Mouse (Mus musculus) midbrain, embryonic 13.5 days (tissue): ENCODE results near the gene Pidd1. TPM values are rescaled to one million over a fixed set of nuclear protein-coding genes. Genes with fewer than 3 reads are reported as not detected.
A peak's percentile ranks its signal among the peaks of the same experiment; 100 is the strongest.

Experiments used
- ATAC-seq: fragments of 200-750 bp; cut with Nextera tagmentation; 2 replicates; pipeline ENCODE4 v1.8.0; 2017; ENCODE audit warnings: mild to moderate bottlenecking, moderate TSS enrichment, moderate library complexity
- H3K27ac ChIP-seq: fragments of 300-500 bp; sonication (generic); 2 replicates; pipeline ENCODE4 v1.5.1; 2015; ENCODE audit warnings: inconsistent platforms, mild to moderate bottlenecking, moderate library complexity
- H3K27me3 ChIP-seq: fragments of 300-500 bp; sonication (generic); 2 replicates; pipeline ENCODE4 v1.6.1; 2015; ENCODE audit warnings: mild to moderate bottlenecking, inconsistent platforms
- H3K36me3 ChIP-seq: fragments of 300-500 bp; sonication (generic); 2 replicates; pipeline ENCODE4 v1.6.1; 2015; ENCODE audit warnings: mild to moderate bottlenecking, inconsistent platforms
- H3K4me1 ChIP-seq: fragments of 300-500 bp; sonication (generic); replicated peaks from 2 replicates; pipeline ENCODE4 v1.6.1; 2015; ENCODE audit warnings: inconsistent platforms
- H3K4me2 ChIP-seq: fragments of 300-500 bp; sonication (generic); replicated peaks from 2 replicates; pipeline ENCODE4 v1.6.1; 2015; ENCODE audit warnings: moderate library complexity, mild to moderate bottlenecking, inconsistent platforms
- H3K4me3 ChIP-seq: fragments of 300-500 bp; sonication (generic); replicated peaks from 2 replicates; pipeline ENCODE4 v1.5.1; 2015; ENCODE audit warnings: mild to moderate bottlenecking, inconsistent platforms
- H3K9ac ChIP-seq: fragments of 300-500 bp; sonication (generic); replicated peaks from 2 replicates; pipeline ENCODE4 v1.6.1; 2015; ENCODE audit warnings: mild to moderate bottlenecking, inconsistent platforms
- H3K9me3 ChIP-seq: fragments of 300-500 bp; sonication (generic); 2 replicates; pipeline ENCODE4 v1.6.1; 2016; ENCODE audit warnings: mild to moderate bottlenecking, inconsistent platforms
- WGBS: fragments of 180-500 bp; shearing (Covaris S2); methylation state at CpG from one replicate; pipeline ENCODE4 v1.1.7; 2015; 5-methylcytosine and 5-hydroxymethylcytosine counted together
- polyA plus RNA-seq: library from polyadenylated mRNA; unstranded; fragments of >200 nt; fragmentation: Nextera tagmentation; extraction: Ambion mirVana; gene quantifications from 2 replicates; pipeline ENCODE4 v1.2.1, GENCODE M21; 2015

Gene Pidd1
- 6.3 and 7.1 TPM in 2 replicates for polyA plus RNA-seq

- peak within 1 kb of the TSS; percentile 37 for H3K4me3 ChIP-seq
- no peaks in the 10 kb centered on the region for H3K27me3 ChIP-seq
- H3K36me3 ChIP-seq: peaks cover 10% of the 10 kb centered on the region
- under 1% methylated on average over 25 of the region's 25 CpGs for WGBS
- no peak within 1 kb of the TSS for H3K27ac ChIP-seq
- peak within 1 kb of the TSS; percentile 57 for H3K9ac ChIP-seq
- no peak for ATAC-seq
- H3K4me2 ChIP-seq: peak within 1 kb of the TSS; percentile 58
- peaks cover 38% of the 10 kb centered on the region for H3K4me1 ChIP-seq
- H3K9me3 ChIP-seq: no peaks in the 10 kb centered on the region
Measured at GRCm38 (mm10) chr7:141443828-141444237, at the start of gene Pidd1. Gene Pidd1 (minus strand): TSS chr7:141444025.

- peaks cover 49% of the 10 kb centered on the region for H3K36me3 ChIP-seq
- no peaks in the 10 kb centered on the region for H3K27me3 ChIP-seq
- no peak overlapping the region for H3K4me3 ChIP-seq
- no peak for ATAC-seq
- no peaks in the 10 kb centered on the region for H3K9me3 ChIP-seq
- no peak overlapping the region for H3K27ac ChIP-seq
- H3K4me2 ChIP-seq: no peak overlapping the region
- 87% methylated on average over 5 of the region's 5 CpGs for WGBS
- H3K9ac ChIP-seq: no peak overlapping the region
- H3K4me1 ChIP-seq: no peaks in the 10 kb centered on the region
Measured at GRCm38 (mm10) chr7:141492738-141493137, 48.9 kb upstream of the Pidd1 start.

GRCm38 (mm10) chr7:141491151-141491550 is 47.3 kb upstream of the Pidd1 start:
- Histone ChIP-seq H3K36me3 (peaks cover 42% of the 10 kb centered on the region), H3K27me3 (no peaks in the 10 kb centered on the region), H3K9me3 (no peaks in the 10 kb centered on the region), H3K4me2 (no peak overlapping the region), H3K27ac (no peak overlapping the region), H3K9ac (no peak overlapping the region), H3K4me1 (no peaks in the 10 kb centered on the region), H3K4me3 (no peak overlapping the region)
- 79% methylated on average over 2 of the region's 2 CpGs for WGBS
- ATAC-seq: no peak

- no peak overlapping the region for H3K4me2 ChIP-seq
- H3K9ac ChIP-seq: no peak overlapping the region
- peaks cover 11% of the 10 kb centered on the region for H3K36me3 ChIP-seq
- 79% methylated on average over 7 of the region's 7 CpGs for WGBS
- H3K4me3 ChIP-seq: no peak overlapping the region
- H3K4me1 ChIP-seq: peaks cover 14% of the 10 kb centered on the region
- peaks cover 13% of the 10 kb centered on the region for H3K27me3 ChIP-seq
- H3K9me3 ChIP-seq: no peaks in the 10 kb centered on the region
- H3K27ac ChIP-seq: no peak overlapping the region
- ATAC-seq: no peak
Measured at GRCm38 (mm10) chr7:141487141-141487540, 43.3 kb upstream of the Pidd1 start.

GRCm38 (mm10) chr7:141486239-141486638 is 42.4 kb upstream of the Pidd1 start:
- WGBS: 89% methylated on average over 1 of the region's 1 CpGs

GRCm38 (mm10) chr7:141485606-141486005 is 41.8 kb upstream of the Pidd1 start:
- Histone ChIP-seq H3K4me3 (no peak overlapping the region), H3K27ac (no peak overlapping the region), H3K4me1 (peaks cover 27% of the 10 kb centered on the region), H3K36me3 (peaks cover under 1% of the 10 kb centered on the region; the same call in 1 of the 2 replicates), H3K9me3 (no peaks in the 10 kb centered on the region), H3K4me2 (no peak overlapping the region), H3K9ac (no peak overlapping the region), H3K27me3 (peaks cover 13% of the 10 kb centered on the region)
- 91% methylated on average over 2 of the region's 2 CpGs for WGBS
- ATAC-seq: no peak

More at GRCm38 (mm10) chr7:141486239-141486638, 42.4 kb upstream of the Pidd1 start:
- Histone ChIP-seq H3K4me1 (peaks cover 23% of the 10 kb centered on the region), H3K27me3 (peaks cover 13% of the 10 kb centered on the region), H3K36me3 (peaks cover 3% of the 10 kb centered on the region), H3K9me3 (no peaks in the 10 kb centered on the region), H3K4me3 (no peak overlapping the region), H3K27ac (no peak overlapping the region), H3K4me2 (no peak overlapping the region), H3K9ac (no peak overlapping the region)
- no peak for ATAC-seq

- 82% methylated on average over 2 of the region's 2 CpGs for WGBS
- H3K9ac ChIP-seq: no peak overlapping the region
- no peak for ATAC-seq
- H3K27me3 ChIP-seq: peaks cover 14% of the 10 kb centered on the region
- H3K4me1 ChIP-seq: peaks cover 27% of the 10 kb centered on the region
- H3K36me3 ChIP-seq: no peaks in the 10 kb centered on the region
- no peaks in the 10 kb centered on the region for H3K9me3 ChIP-seq
- no peak overlapping the region for H3K27ac ChIP-seq
- H3K4me3 ChIP-seq: no peak overlapping the region
- H3K4me2 ChIP-seq: no peak overlapping the region
Measured at GRCm38 (mm10) chr7:141485186-141485585, 41.4 kb upstream of the Pidd1 start.

- Histone ChIP-seq H3K27me3 (peaks cover 17% of the 10 kb centered on the region), H3K4me1 (peaks cover 27% of the 10 kb centered on the region), H3K4me3 (no peak overlapping the region), H3K4me2 (no peak overlapping the region), H3K9ac (no peak overlapping the region), H3K27ac (no peak overlapping the region), H3K36me3 (no peaks in the 10 kb centered on the region), H3K9me3 (no peaks in the 10 kb centered on the region)
- no peak for ATAC-seq
- WGBS: 83% methylated on average over 5 of the region's 5 CpGs
Measured at GRCm38 (mm10) chr7:141484186-141485120, 40.6 kb upstream of the Pidd1 start.

GRCm38 (mm10) chr7:141483114-141483653 is 39.4 kb upstream of the Pidd1 start:
- Histone ChIP-seq H3K27me3 (peaks cover 17% of the 10 kb centered on the region), H3K4me1 (peaks cover 27% of the 10 kb centered on the region), H3K9ac (no peak overlapping the region), H3K36me3 (no peaks in the 10 kb centered on the region), H3K4me3 (0 out of 2 replicates have a peak overlapping the region, but pooled peaks have one; percentile 62), H3K27ac (no peak overlapping the region), H3K9me3 (no peaks in the 10 kb centered on the region), H3K4me2 (peak overlapping the region; percentile 92)
- WGBS: 70% methylated on average over 6 of the region's 6 CpGs
- no peak for ATAC-seq

GRCm38 (mm10) chr7:141482531-141483024 is 38.8 kb upstream of the Pidd1 start:
- 2% methylated on average over 11 of the region's 11 CpGs for WGBS
- H3K4me2 ChIP-seq: peak overlapping the region; percentile 92
- no peak for ATAC-seq
- peaks cover 27% of the 10 kb centered on the region for H3K4me1 ChIP-seq
- peak overlapping the region; percentile 62 for H3K4me3 ChIP-seq
- no peaks in the 10 kb centered on the region for H3K9me3 ChIP-seq
- H3K9ac ChIP-seq: peak overlapping the region; percentile 75
- no peaks in the 10 kb centered on the region for H3K36me3 ChIP-seq
- peak overlapping the region; percentile 56; the same call in 1 of the 2 replicates for H3K27ac ChIP-seq
- H3K27me3 ChIP-seq: peaks cover 23% of the 10 kb centered on the region

GRCm38 (mm10) chr7:141481498-141482401 is 37.9 kb upstream of the Pidd1 start:
- under 1% methylated on average over 80 of the region's 81 CpGs for WGBS
- H3K27me3 ChIP-seq: peaks cover 31% of the 10 kb centered on the region

More at GRCm38 (mm10) chr7:141481498-141482401, 37.9 kb upstream of the Pidd1 start:
- Histone ChIP-seq H3K36me3 (no peaks in the 10 kb centered on the region), H3K9ac (peak overlapping the region; percentile 75), H3K9me3 (no peaks in the 10 kb centered on the region), H3K4me1 (peaks cover 29% of the 10 kb centered on the region), H3K4me3 (peak overlapping the region; percentile 62), H3K4me2 (peak overlapping the region; percentile 92), H3K27ac (peak overlapping the region; percentile 60)
- peak; percentile 73 for ATAC-seq
